In genomic region chr17:53583846-53584579, GRCm38 (mm10) we compare ENCODE assay signal across 15 mouse cellular contexts. TPM values are rescaled to one million over a fixed set of nuclear protein-coding genes. Genes with fewer than 3 reads are reported as not detected.
DNase-seq lines count a peak whose midpoint lies in the region; ATAC-seq and TF ChIP-seq lines count a peak whose summit lies in the region.
"Had no signal": no experiment of that assay in that cellular context is flagged by ENCODE, and none has a peak within 500 bp of the region (broad histone marks: within the 10 kb centered on the region; RNA-seq: fewer than 3 reads in every experiment).

No protein-coding gene starts in this region.

- no peak for TF ChIP-seq CTCF in Patski (IDR thresholded peaks at IDR 0.05)
- no peak for TF ChIP-seq CTCF in lung, postnatal 0 days (IDR thresholded peaks at IDR 0.05)
- no peak for TF ChIP-seq CTCF in intestine, postnatal 0 days (IDR thresholded peaks at IDR 0.05; ENCODE audit: low read depth)

- no peak overlapping the region for H3K4me3 ChIP-seq in lung, postnatal 0 days (ENCODE audit: low read depth, low read length)
- H3K4me3 ChIP-seq in intestine, postnatal 0 days (ENCODE audit: low read depth, low read length), result no peak overlapping the region
- H3K4me3 ChIP-seq: midbrain, embryonic 10.5 days; neural tube, embryonic 12.5 days had no signal

- ATAC-seq in Patski, result peak; percentile 63
- 0 out of 2 replicates have a peak, but pooled peaks have one; percentile 18 for ATAC-seq in lung, postnatal 0 days
- no peak for ATAC-seq in megakaryocyte-erythroid progenitor cell, adult 5-6 weeks (replicated peaks; ENCODE audit: low FRiP score, low TSS enrichment, poor library complexity, severe bottlenecking)
- ATAC-seq in intestine, postnatal 0 days, result no peak

- TF ChIP-seq EP300 in lung, postnatal 0 days (IDR thresholded peaks at IDR 0.05), result no peak

- POLR2A ChIA-PET in Patski (lab: Charles Lee), result interaction anchor here (0.6 to 0.8 kb wide), 3 partner anchors 10 to 72 kb away, joined by 3 to 7 read pairs (median 4); no protein-coding TSS in a partner anchor

- H3K4me1 ChIP-seq in lung, postnatal 0 days (ENCODE audit: insufficient read depth, low read depth, low read length), result peaks cover 11% of the 10 kb centered on the region
- H3K4me1 ChIP-seq in intestine, postnatal 0 days (replicated peaks; ENCODE audit: control insufficient read depth, insufficient read depth, low read length), result peaks cover 5% of the 10 kb centered on the region

- WGBS in lung, postnatal 0 days, result 68% methylated on average over 11 of the region's 11 CpGs
- 83% methylated on average over 11 of the region's 11 CpGs for WGBS in intestine, postnatal 0 days

- in situ Hi-C loops in Patski (cut with MboI; ENCODE audit: low pct_unique_long_range_greater_than_20kb), result no loop called here

- H3K27ac ChIP-seq in lung, postnatal 0 days (ENCODE audit: low read length), result no peak overlapping the region
- H3K27ac ChIP-seq in intestine, postnatal 0 days (ENCODE audit: low read depth, low read length), result no peak overlapping the region
- H3K27ac ChIP-seq: midbrain, embryonic 10.5 days; neural tube, embryonic 12.5 days had no signal

- intact Hi-C loops in heart, postnatal 14 days (cut with DNase I), result loop anchor here (2.0 kb wide), 1 partner anchor 15 kb away; no protein-coding TSS in a partner anchor

- peak; percentile 89 for DNase-seq in heart, adult 11 months
- DNase-seq in heart, postnatal 14 days, result no peak
- peak; percentile 93 for DNase-seq in 3T3-L1 (ENCODE audit: low read depth, low spot score)
- DNase-seq in Patski (ENCODE audit: low read depth, low spot score), result no peak
- DNase-seq in lung, postnatal 0 days (ENCODE audit: low spot score), result peak; percentile 53
- DNase-seq in adrenal gland, postnatal 14 days, result no peak
- DNase-seq: kidney, adult 11 months had no signal

- CTCF ChIA-PET in Patski (lab: Charles Lee), result interaction anchor here (0.7 to 6.3 kb wide), 5 partner anchors 9 to 95 kb away, joined by 3 to 24 read pairs (median 4); no protein-coding TSS in a partner anchor

- H3K27me3 ChIP-seq in Patski, result no peaks in the 10 kb centered on the region
- no peaks in the 10 kb centered on the region for H3K27me3 ChIP-seq in lung, postnatal 0 days (replicated peaks; ENCODE audit: insufficient read depth, low read length)
- H3K27me3 ChIP-seq in intestine, postnatal 0 days (replicated peaks; ENCODE audit: control insufficient read depth, insufficient read depth, low read length), result no peaks in the 10 kb centered on the region
- H3K27me3 ChIP-seq: CH12.LX; neural tube, embryonic 12.5 days had no signal

- H3K4me2 ChIP-seq in lung, postnatal 0 days (replicated peaks; ENCODE audit: low read depth, low read length), result no peak overlapping the region
- H3K4me2 ChIP-seq in intestine, postnatal 0 days (replicated peaks; ENCODE audit: low read depth), result no peak overlapping the region
- H3K4me2 ChIP-seq: neural tube, embryonic 12.5 days had no signal

- no peak overlapping the region for H3K9ac ChIP-seq in lung, postnatal 0 days (replicated peaks; ENCODE audit: low read depth)
- no peak overlapping the region for H3K9ac ChIP-seq in intestine, postnatal 0 days (ENCODE audit: low read depth, low read length)
- H3K9ac ChIP-seq: neural tube, embryonic 12.5 days had no signal

- H3K36me3 ChIP-seq in lung, postnatal 0 days (ENCODE audit: insufficient read depth, low read length), result no peaks in the 10 kb centered on the region
- no peaks in the 10 kb centered on the region for H3K36me3 ChIP-seq in intestine, postnatal 0 days (ENCODE audit: control insufficient read depth, insufficient read depth)
- H3K36me3 ChIP-seq: midbrain, embryonic 10.5 days; neural tube, embryonic 12.5 days had no signal

- no peaks in the 10 kb centered on the region for H3K9me3 ChIP-seq in lung, postnatal 0 days (ENCODE audit: low read length)
- H3K9me3 ChIP-seq in intestine, postnatal 0 days (ENCODE audit: control insufficient read depth), result no peaks in the 10 kb centered on the region
- H3K9me3 ChIP-seq: midbrain, embryonic 10.5 days; neural tube, embryonic 12.5 days had no signal

RNA-seq across cellular contexts. Expression of gene Kat2b, which starts 17.4 kb away (rescaled TPM):
- total RNA-seq in heart, postnatal 14 days (2021), result 10 to 100 TPM; 73.5 to 91.5 TPM
- 53.3 TPM for polyA plus RNA-seq in Patski (2021)
- polyA plus RNA-seq in lung, postnatal 0 days (2015; fragmentation: Nextera tagmentation; extraction: Ambion mirVana), result 9.4 and 9.8 TPM in 2 replicates
- total RNA-seq in megakaryocyte-erythroid progenitor cell, adult 5-6 weeks (2014; fragmentation: Nextera tagmentation), result 27.8 and 33.9 TPM in 2 replicates
- 24.5 and 53.7 TPM in 2 replicates for total RNA-seq in megakaryocyte-erythroid progenitor cell, adult 5-6 weeks (2017)
- 5.9 and 6.1 TPM in 2 replicates for polyA plus RNA-seq in intestine, postnatal 0 days (2015; fragmentation: Nextera tagmentation; extraction: Ambion mirVana)
- total RNA-seq in adrenal gland, postnatal 14 days (2021), result 65.7 and 67.0 TPM in 2 replicates

RNA-seq across cellular contexts. Expression of gene Pp2d1, which starts 44.8 kb away (rescaled TPM):
- not detected for total RNA-seq in heart, postnatal 14 days (2021)
- polyA plus RNA-seq in Patski (2021), result 0.12 TPM
- polyA plus RNA-seq in lung, postnatal 0 days (2015; fragmentation: Nextera tagmentation; extraction: Ambion mirVana), result 0.23 and 0.27 TPM in 2 replicates
- total RNA-seq in megakaryocyte-erythroid progenitor cell, adult 5-6 weeks (2014; fragmentation: Nextera tagmentation), result 0.28 TPM in 1 of 2 replicates, not detected in the other
- total RNA-seq in megakaryocyte-erythroid progenitor cell, adult 5-6 weeks (2017), result 0.05 TPM in 1 of 2 replicates, not detected in the other
- 0.07 and 0.27 TPM in 2 replicates for polyA plus RNA-seq in intestine, postnatal 0 days (2015; fragmentation: Nextera tagmentation; extraction: Ambion mirVana)
- not detected in 2 replicates for total RNA-seq in adrenal gland, postnatal 14 days (2021)
- total RNA-seq: CH12.LX; gastrocnemius, adult 18-20 months; layer of hippocampus, adult 18-20 months had no signal
- polyA plus RNA-seq: liver, adult 2 months had no signal

Comparison
In these comparisons a context has a peak if more than half of its experiments do, and no peak if none do; other contexts are left out.
1. DNase-seq: peak in heart, adult 11 months (single experiment), 3T3-L1 (single experiment) and lung, postnatal 0 days (single experiment); none in heart, postnatal 14 days (0 of 2), Patski (single experiment) and adrenal gland, postnatal 14 days (single experiment).
2. ATAC-seq: peak in Patski (single experiment) and lung, postnatal 0 days (single experiment); none in megakaryocyte-erythroid progenitor cell, adult 5-6 weeks (single experiment) and intestine, postnatal 0 days (single experiment).